Mouse (Mus musculus) forebrain, embryonic 14.5 days (tissue): ENCODE measurements around the gene Pdcd4. TPM values are rescaled to one million over a fixed set of nuclear protein-coding genes. Genes with fewer than 3 reads are reported as not detected.
A peak's percentile ranks its signal among the peaks of the same experiment; 100 is the strongest.

ENCODE experiments used
- ATAC-seq: fragments of 200-750 bp; cut with Nextera tagmentation; 2 replicates; pipeline ENCODE4 v1.8.0; 2017; ENCODE audit warnings: mild to moderate bottlenecking, moderate library complexity
- DNase-seq: peaks from one replicate; pipeline ENCODE4 v3.0.0-alpha.2; 2015; ENCODE audit warnings: low spot score
- H3K27ac ChIP-seq: fragments of 300-500 bp; sonication (generic); 2 replicates; pipeline ENCODE4 v1.5.1; 2014; ENCODE audit warnings: low read depth, mild to moderate bottlenecking, control low read depth, low read length, moderate library complexity
- H3K27me3 ChIP-seq: fragments of 300-500 bp; sonication (generic); replicated peaks from 2 replicates; pipeline ENCODE4 v1.6.1; 2014; ENCODE audit warnings: low read length, control low read depth, mixed read lengths; ENCODE audit not compliant: control insufficient read depth, insufficient read depth
- H3K36me3 ChIP-seq: fragments of 300-500 bp; sonication (generic); 2 replicates; pipeline ENCODE4 v1.6.1; 2014; ENCODE audit warnings: low read length, control low read depth; ENCODE audit not compliant: control insufficient read depth, insufficient read depth
- H3K4me1 ChIP-seq: fragments of 300-500 bp; sonication (generic); 2 replicates; pipeline ENCODE4 v1.6.1; 2014; ENCODE audit warnings: antibody characterized with exemption, low read length, control low read depth; ENCODE audit not compliant: control insufficient read depth, insufficient read depth
- H3K4me2 ChIP-seq: fragments of 300-500 bp; sonication (generic); 2 replicates; pipeline ENCODE4 v1.6.1; 2014; ENCODE audit warnings: mild to moderate bottlenecking, control low read depth, low read length
- H3K4me3 ChIP-seq: fragments of 300-500 bp; sonication (generic); 2 replicates; pipeline ENCODE4 v1.5.1; 2014; ENCODE audit warnings: low read depth, low read length, control low read depth
- H3K9ac ChIP-seq: fragments of 300-500 bp; sonication (generic); 2 replicates; pipeline ENCODE4 v1.6.1; 2014; ENCODE audit warnings: mild to moderate bottlenecking, low read length, control low read depth, moderate library complexity
- H3K9me3 ChIP-seq: fragments of 300-500 bp; sonication (generic); replicated peaks from 2 replicates; pipeline ENCODE4 v1.6.1; 2016; ENCODE audit warnings: low read length, control low read depth, mixed read lengths; ENCODE audit not compliant: control insufficient read depth
- WGBS: fragments of 180-500 bp; shearing (Covaris S2); extraction: QIAGEN DNeasy Blood & Tissue Kit; methylation state at CpG from one replicate; pipeline ENCODE4 v1.1.7; 2014; 5-methylcytosine and 5-hydroxymethylcytosine counted together
- polyA plus RNA-seq: library from polyadenylated mRNA; unstranded; fragments of >200 nt; fragmentation: Nextera tagmentation; extraction: Ambion mirVana; gene quantifications from 2 replicates; pipeline ENCODE4 v1.2.1, GENCODE M21; 2014

Gene Pdcd4
- polyA plus RNA-seq, 1 experiment from 2014 or later, result 62.1 TPM

DNA sequence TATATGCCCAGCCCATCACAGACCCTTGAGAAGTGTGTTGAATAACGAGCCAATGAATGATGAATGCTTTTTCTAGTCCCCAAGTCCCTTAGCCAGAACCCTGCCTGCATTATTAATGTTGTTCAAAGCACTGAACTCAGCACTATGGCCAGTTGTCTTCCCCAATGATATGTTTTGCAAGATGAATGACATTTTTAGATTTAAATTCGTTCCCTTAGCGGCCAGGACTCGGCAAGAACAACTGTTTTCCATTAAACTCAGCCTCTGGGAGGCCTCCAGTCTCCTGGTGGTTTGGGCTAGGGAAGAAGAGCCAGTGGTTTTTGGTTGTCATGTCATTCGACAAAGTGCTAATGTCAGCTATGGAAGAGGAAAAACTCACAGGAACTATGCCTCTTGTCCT, 10.2 kb upstream of the Pdcd4 start:
- no peaks in the 10 kb centered on the region for H3K9me3 ChIP-seq
- no peaks in the 10 kb centered on the region for H3K27me3 ChIP-seq
- no peak for ATAC-seq
- H3K4me1 ChIP-seq, result peaks cover 5% of the 10 kb centered on the region
- H3K27ac ChIP-seq, result no peak overlapping the region
- 73% methylated on average over 5 of the region's 5 CpGs for WGBS
- H3K36me3 ChIP-seq, result no peaks in the 10 kb centered on the region
- DNase-seq, result no peak
- H3K4me2 ChIP-seq, result no peak overlapping the region
- no peak overlapping the region for H3K9ac ChIP-seq
- no peak overlapping the region for H3K4me3 ChIP-seq

DNA sequence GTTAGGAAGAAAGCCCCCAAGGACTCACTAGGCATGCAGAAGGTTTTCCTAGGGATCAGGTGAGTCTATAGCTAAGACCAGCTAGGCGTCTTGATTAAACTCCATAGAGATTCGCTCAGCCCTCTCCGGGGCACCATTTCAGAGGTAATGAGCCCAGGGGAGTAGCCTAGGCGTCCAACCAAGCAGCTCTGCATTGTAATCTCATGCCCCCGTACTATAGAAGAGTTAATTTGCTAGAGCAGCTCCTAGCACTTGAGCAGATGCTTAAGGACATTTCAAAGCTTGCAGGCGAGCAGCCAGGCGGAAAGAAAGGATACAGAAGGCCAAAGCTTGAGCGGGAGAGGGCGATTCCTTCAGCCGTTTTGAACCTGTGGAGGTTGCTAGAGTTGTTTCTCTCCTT, 6.6 kb upstream of the Pdcd4 start:
- WGBS, result 8% methylated on average over 10 of the region's 10 CpGs
- DNase-seq, result peak; percentile 61
- H3K4me2 ChIP-seq, result no peak overlapping the region
- no peaks in the 10 kb centered on the region for H3K36me3 ChIP-seq
- peaks cover 5% of the 10 kb centered on the region for H3K4me1 ChIP-seq
- H3K27ac ChIP-seq, result no peak overlapping the region
- no peaks in the 10 kb centered on the region for H3K9me3 ChIP-seq
- H3K27me3 ChIP-seq, result no peaks in the 10 kb centered on the region
- no peak overlapping the region for H3K9ac ChIP-seq
- no peak for ATAC-seq
- no peak overlapping the region for H3K4me3 ChIP-seq

DNA sequence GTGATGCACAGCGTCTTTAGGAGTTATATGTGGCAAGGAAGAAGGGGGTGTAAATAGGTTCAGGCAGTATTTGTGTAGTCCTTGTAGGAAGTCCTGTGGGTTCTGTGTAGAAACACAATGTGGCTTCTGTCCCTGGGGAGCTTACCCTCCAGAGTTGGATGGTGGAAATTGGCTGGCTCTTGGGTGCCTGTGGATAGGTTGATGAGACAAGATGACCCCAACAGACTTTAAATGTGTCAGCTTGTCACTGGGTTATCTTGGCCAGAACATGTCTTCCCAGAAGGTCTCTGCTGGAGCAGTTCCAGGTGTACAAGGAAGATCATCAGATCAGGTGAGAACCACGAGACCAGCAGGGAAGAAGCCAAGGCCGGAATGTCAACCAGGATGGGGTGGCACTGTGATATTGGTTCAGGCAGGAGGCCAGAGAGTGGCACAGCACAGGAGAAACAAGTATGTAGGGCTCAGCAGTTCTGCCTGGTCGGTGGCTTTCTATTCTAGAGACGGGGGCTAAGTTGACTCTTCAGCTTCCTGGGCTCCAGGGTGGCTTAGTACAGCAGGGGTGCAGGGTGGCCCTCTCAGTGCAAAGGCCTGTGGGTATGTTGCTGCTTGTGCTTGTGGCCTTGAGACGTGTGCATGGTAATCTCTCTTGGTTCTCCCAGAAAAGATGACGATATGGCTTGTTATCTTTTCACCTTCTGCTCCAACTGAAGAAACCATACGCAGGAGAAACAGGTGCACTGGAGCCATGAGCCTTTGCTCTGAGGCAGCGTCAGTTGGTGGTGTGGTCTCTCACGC, 5.3 kb upstream of the Pdcd4 start:
- Histone ChIP-seq H3K9ac (no peak overlapping the region), H3K4me3 (no peak overlapping the region), H3K4me1 (peaks cover 5% of the 10 kb centered on the region), H3K27ac (no peak overlapping the region), H3K4me2 (no peak overlapping the region), H3K36me3 (no peaks in the 10 kb centered on the region), H3K27me3 (no peaks in the 10 kb centered on the region), H3K9me3 (no peaks in the 10 kb centered on the region)
- WGBS, result 91% methylated on average over 10 of the region's 10 CpGs
- ATAC-seq (no peak), DNase-seq (no peak)

DNA sequence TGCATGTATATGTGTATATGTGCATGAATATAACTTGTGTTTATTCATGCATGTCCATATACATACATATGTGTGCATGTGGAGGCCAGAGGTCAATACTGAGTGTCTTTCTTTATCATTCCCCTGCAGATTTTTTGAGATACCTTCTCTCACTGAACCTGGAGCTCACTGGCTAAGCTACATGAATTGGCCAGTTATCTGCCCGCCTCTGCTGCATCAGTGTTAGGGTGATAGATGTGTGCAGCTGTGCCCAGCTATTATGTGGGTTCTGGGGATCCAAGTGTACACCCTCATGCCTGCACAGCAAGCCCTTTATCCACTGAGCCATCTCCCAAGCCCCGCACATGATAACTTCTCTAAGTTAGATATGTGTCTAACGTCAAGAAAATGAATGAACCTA, 4.2 kb upstream of the Pdcd4 start:
- H3K4me1 ChIP-seq, result peaks cover 5% of the 10 kb centered on the region
- H3K27me3 ChIP-seq, result no peaks in the 10 kb centered on the region
- WGBS, result 90% methylated on average over 3 of the region's 3 CpGs

GRCm38 (mm10) chr19:53888331-53888730, 3.7 kb upstream of the Pdcd4 start:
- no peak overlapping the region for H3K4me3 ChIP-seq
- no peaks in the 10 kb centered on the region for H3K27me3 ChIP-seq
- no peak overlapping the region for H3K4me2 ChIP-seq
- H3K27ac ChIP-seq, result no peak overlapping the region
- ATAC-seq (no peak), DNase-seq (no peak)
- H3K9me3 ChIP-seq, result no peaks in the 10 kb centered on the region
- 84% methylated on average over 9 of the region's 9 CpGs for WGBS
- H3K9ac ChIP-seq, result no peak overlapping the region
- H3K4me1 ChIP-seq, result peaks cover 5% of the 10 kb centered on the region
- no peaks in the 10 kb centered on the region for H3K36me3 ChIP-seq

More for the DNA sequence above, 4.2 kb upstream of the Pdcd4 start:
- no peak for ATAC-seq
- H3K9me3 ChIP-seq, result no peaks in the 10 kb centered on the region
- no peak overlapping the region for H3K9ac ChIP-seq
- no peak overlapping the region for H3K27ac ChIP-seq
- no peak overlapping the region for H3K4me2 ChIP-seq
- H3K36me3 ChIP-seq, result no peaks in the 10 kb centered on the region
- no peak for DNase-seq
- H3K4me3 ChIP-seq, result no peak overlapping the region

DNA sequence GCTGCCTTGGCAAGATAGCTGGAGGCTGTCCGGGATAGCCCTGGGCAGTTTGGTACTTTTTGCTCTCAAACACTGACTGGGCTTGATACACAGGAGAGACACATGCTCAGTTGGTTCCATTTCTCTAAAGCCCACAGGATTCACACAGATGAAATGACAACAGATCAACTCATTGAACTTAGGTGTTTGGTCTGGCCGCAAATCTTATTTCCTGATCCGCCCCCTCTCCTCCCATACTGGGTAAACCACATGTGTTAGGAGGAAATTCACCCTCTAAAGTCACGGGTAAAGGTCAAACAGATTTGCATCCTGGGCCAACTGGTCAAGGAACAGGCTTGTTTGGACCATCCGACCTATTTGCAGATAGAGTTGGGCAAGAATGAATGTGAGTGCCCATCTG, 2.5 kb upstream of the Pdcd4 start:
- Histone ChIP-seq H3K9me3 (no peaks in the 10 kb centered on the region), H3K4me1 (peaks cover 5% of the 10 kb centered on the region), H3K4me3 (no peak overlapping the region), H3K9ac (no peak overlapping the region), H3K36me3 (no peaks in the 10 kb centered on the region), H3K27me3 (no peaks in the 10 kb centered on the region), H3K4me2 (no peak overlapping the region), H3K27ac (no peak overlapping the region)
- ATAC-seq (no peak), DNase-seq (no peak)
- 91% methylated on average over 5 of the region's 5 CpGs for WGBS

DNA sequence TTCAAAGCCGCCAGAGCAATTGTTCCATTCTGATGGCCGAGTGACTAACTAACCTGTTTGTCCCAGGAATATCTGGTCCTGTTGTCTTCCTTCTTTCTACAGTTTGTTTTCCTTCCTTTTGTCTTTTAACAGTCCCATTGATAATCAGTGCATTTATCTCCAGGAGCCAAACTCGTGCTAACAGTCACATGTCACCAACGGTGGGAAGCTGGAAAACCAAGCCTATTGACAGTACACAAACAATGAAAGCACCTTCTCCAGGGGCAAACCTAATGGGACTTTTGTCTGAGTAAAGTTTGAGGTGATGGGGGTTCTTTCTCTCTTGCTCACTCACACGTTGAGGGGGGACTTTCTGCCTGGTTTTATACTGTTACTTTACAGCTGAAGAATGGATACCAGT, 1.8 kb upstream of the Pdcd4 start:
- no peak overlapping the region for H3K4me2 ChIP-seq
- no peaks in the 10 kb centered on the region for H3K27me3 ChIP-seq
- ATAC-seq, result no peak
- H3K9me3 ChIP-seq, result no peaks in the 10 kb centered on the region
- 49% methylated on average over 5 of the region's 5 CpGs for WGBS
- no peak overlapping the region for H3K9ac ChIP-seq
- DNase-seq, result no peak
- no peak overlapping the region for H3K27ac ChIP-seq
- no peaks in the 10 kb centered on the region for H3K36me3 ChIP-seq
- H3K4me1 ChIP-seq, result peaks cover 4% of the 10 kb centered on the region
- H3K4me3 ChIP-seq, result no peak overlapping the region

DNA sequence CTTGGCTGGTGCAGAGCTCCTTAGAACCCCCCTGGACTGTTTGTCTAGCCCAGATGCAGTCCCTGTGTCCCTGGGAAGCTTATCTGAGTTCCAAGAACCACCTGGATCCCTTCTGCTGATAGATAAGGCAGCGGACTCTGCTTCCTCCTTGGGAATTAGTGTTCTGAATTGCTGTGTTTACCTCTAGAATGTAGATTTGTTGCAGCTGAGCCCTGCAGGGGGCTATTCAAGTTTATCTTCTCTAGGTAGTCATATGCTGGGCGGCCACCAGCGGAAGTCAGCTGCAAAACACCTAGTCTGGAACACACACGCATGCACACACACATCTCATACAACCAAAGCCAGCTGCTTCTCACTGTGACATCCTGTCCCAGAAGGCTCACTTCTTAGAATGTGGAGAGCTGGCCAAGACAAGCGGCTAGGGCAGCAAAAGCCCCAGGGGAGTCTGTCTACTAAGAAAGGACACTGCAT, 1.2 kb upstream of the Pdcd4 start:
- no peaks in the 10 kb centered on the region for H3K27me3 ChIP-seq
- WGBS, result 85% methylated on average over 5 of the region's 5 CpGs
- ATAC-seq, result no peak

GRCm38 (mm10) chr19:53891569-53891968, 462 bp upstream of the Pdcd4 start:
- Histone ChIP-seq H3K27me3 (no peaks in the 10 kb centered on the region), H3K27ac (no peak overlapping the region), H3K36me3 (no peaks in the 10 kb centered on the region), H3K4me1 (no peaks in the 10 kb centered on the region), H3K9me3 (no peaks in the 10 kb centered on the region), H3K4me3 (no peak overlapping the region), H3K9ac (no peak overlapping the region), H3K4me2 (no peak overlapping the region)
- no peak for DNase-seq
- 92% methylated on average over 2 of the region's 2 CpGs for WGBS
- ATAC-seq, result no peak

More for the DNA sequence above, 1.2 kb upstream of the Pdcd4 start:
- Histone ChIP-seq H3K27ac (no peak overlapping the region), H3K9me3 (no peaks in the 10 kb centered on the region), H3K4me2 (no peak overlapping the region), H3K4me3 (no peak overlapping the region), H3K4me1 (no peaks in the 10 kb centered on the region), H3K36me3 (no peaks in the 10 kb centered on the region), H3K9ac (no peak overlapping the region)
- DNase-seq, result no peak
